ENCODE assay signal across 13 mouse cellular contexts in the genomic region with DNA sequence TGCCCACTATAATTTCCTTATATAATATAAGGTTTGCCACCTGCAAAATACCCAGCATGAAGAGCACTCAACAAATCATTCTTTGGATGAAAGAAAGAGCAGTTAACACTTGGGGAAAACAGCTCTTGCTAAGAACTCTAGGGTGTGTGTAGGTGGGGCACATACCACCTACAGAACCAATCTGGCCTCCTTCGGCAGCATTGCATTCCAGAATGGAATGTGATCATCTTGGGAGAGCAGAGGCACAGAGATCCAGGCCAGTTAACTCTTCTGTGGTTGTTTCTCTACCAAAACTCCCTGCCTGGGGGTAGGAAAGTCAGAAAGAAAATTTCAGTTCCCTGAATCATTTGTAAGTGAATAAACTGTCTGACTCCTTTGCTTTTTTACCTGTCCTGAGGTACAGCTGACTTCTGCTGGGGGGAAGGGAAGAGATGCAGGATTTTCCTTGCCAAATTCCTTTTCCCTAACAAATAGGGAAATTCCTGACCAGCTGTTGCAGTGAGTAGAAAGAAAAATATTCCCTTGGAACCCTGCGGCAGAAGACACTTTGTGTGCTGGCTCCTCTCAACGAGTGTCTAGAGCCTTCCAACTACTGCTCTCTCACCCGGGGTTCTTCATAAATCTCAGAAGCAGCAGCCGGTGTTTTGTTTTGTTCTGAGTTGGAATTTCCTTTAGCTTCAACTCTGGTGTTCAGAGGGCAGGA.
DNase-seq lines count a peak whose midpoint lies in the region; ATAC-seq and TF ChIP-seq lines count a peak whose summit lies in the region.
"Had no signal": no experiment of that assay in that cellular context is flagged by ENCODE, and none has a peak within 500 bp of the region (broad histone marks: within the 10 kb centered on the region; RNA-seq: fewer than 3 reads in every experiment).

No protein-coding gene starts in this region.

- DNase-seq in intestine, embryonic 14.5 days (ENCODE audit: low spot score): no peak
- DNase-seq in lung, postnatal 14 days: no peak
- DNase-seq in Muller cell, postnatal 12 days (ENCODE audit: inconsistent ontology term): peak; percentile 63
- DNase-seq in ovary, adult 18-20 months (ENCODE audit: low spot score): no peak
- no peak for DNase-seq in cerebellum, adult 2 months
- DNase-seq: cerebellum, postnatal 25 days; liver, embryonic 13.5 days; retina, postnatal 1 day; thymus, adult 18-20 months had no signal

- no peak overlapping the region for H3ac ChIP-seq in myocyte (ENCODE audit: control insufficient read depth, insufficient read length)

- 17% methylated on average over 5 of the region's 5 CpGs for WGBS in intestine, embryonic 14.5 days
- 29% methylated on average over 5 of the region's 5 CpGs for WGBS in intestine, embryonic 15.5 days
- 12% methylated on average over 5 of the region's 5 CpGs for WGBS in lung, embryonic 15.5 days
- 49% methylated on average over 5 of the region's 5 CpGs for WGBS in cerebellum, adult 2 months

- H3K4me3 ChIP-seq in intestine, embryonic 14.5 days (ENCODE audit: low read depth, low read length): no peak overlapping the region
- no peak overlapping the region for H3K4me3 ChIP-seq in intestine, embryonic 15.5 days (replicated peaks)
- H3K4me3 ChIP-seq in lung, embryonic 15.5 days: no peak overlapping the region
- no peak overlapping the region for H3K4me3 ChIP-seq in myocyte
- no peak overlapping the region for H3K4me3 ChIP-seq in cerebellum, adult 2 months (replicated peaks; ENCODE audit: insufficient read depth, low read depth, low read length)
- H3K4me3 ChIP-seq: liver, embryonic 13.5 days had no signal

- H3K36me3 ChIP-seq in intestine, embryonic 14.5 days (ENCODE audit: control insufficient read depth, insufficient read depth, low read length): no peaks in the 10 kb centered on the region
- H3K36me3 ChIP-seq in intestine, embryonic 15.5 days: no peaks in the 10 kb centered on the region
- H3K36me3 ChIP-seq in lung, embryonic 15.5 days: no peaks in the 10 kb centered on the region
- no peaks in the 10 kb centered on the region for H3K36me3 ChIP-seq in myocyte (ENCODE audit: control insufficient read depth, insufficient read depth)
- H3K36me3 ChIP-seq: liver, embryonic 13.5 days had no signal

- no peaks in the 10 kb centered on the region for H3K9me3 ChIP-seq in intestine, embryonic 14.5 days (ENCODE audit: control insufficient read depth, low read length)
- no peaks in the 10 kb centered on the region for H3K9me3 ChIP-seq in intestine, embryonic 15.5 days
- H3K9me3 ChIP-seq in lung, embryonic 15.5 days: no peaks in the 10 kb centered on the region
- H3K9me3 ChIP-seq: liver, embryonic 13.5 days had no signal

- TF ChIP-seq CTCF in cerebellum, adult 2 months (IDR thresholded peaks at IDR 0.05; ENCODE audit: borderline replicate concordance, insufficient read depth, low read depth, low read length): no peak

- TF ChIP-seq POLR2A in myocyte (IDR thresholded peaks at IDR 0.05; ENCODE audit: insufficient read length, low read depth): no peak
- TF ChIP-seq POLR2A in cerebellum, adult 2 months (IDR thresholded peaks at IDR 0.05; ENCODE audit: borderline replicate concordance, insufficient read depth, low read length): no peak

- H3K4me2 ChIP-seq in intestine, embryonic 14.5 days (ENCODE audit: low read length): no peak overlapping the region
- H3K4me2 ChIP-seq in intestine, embryonic 15.5 days (replicated peaks): no peak overlapping the region
- H3K4me2 ChIP-seq in lung, embryonic 15.5 days: no peak overlapping the region
- H3K4me2 ChIP-seq in myocyte (ENCODE audit: low read depth): peak overlapping the region; percentile 50
- H3K4me2 ChIP-seq: liver, embryonic 13.5 days had no signal

- 0 out of 2 replicates have a peak, but pooled peaks cover 8% of the 10 kb centered on the region for H3K4me1 ChIP-seq in intestine, embryonic 14.5 days (replicated peaks; ENCODE audit: control insufficient read depth, insufficient read depth, low read length)
- H3K4me1 ChIP-seq in intestine, embryonic 15.5 days (replicated peaks): 0 out of 2 replicates have a peak, but pooled peaks cover 2% of the 10 kb centered on the region
- peaks cover 28% of the 10 kb centered on the region for H3K4me1 ChIP-seq in lung, embryonic 15.5 days
- no peaks in the 10 kb centered on the region for H3K4me1 ChIP-seq in cerebellum, adult 2 months (ENCODE audit: control insufficient read depth, insufficient read depth, low read length)

- ATAC-seq in intestine, embryonic 14.5 days (replicated peaks; ENCODE audit: low FRiP score, low TSS enrichment, low read depth): no peak
- no peak for ATAC-seq in intestine, embryonic 15.5 days
- ATAC-seq in lung, embryonic 15.5 days (ENCODE audit: borderline replicate concordance, extremely low read depth, low FRiP score, low TSS enrichment): no peak
- ATAC-seq: intestine, embryonic 16.5 days had no signal

- no peaks in the 10 kb centered on the region for H3K27me3 ChIP-seq in intestine, embryonic 14.5 days (replicated peaks; ENCODE audit: control insufficient read depth, insufficient read depth, low read length)
- H3K27me3 ChIP-seq in intestine, embryonic 15.5 days (replicated peaks): no peaks in the 10 kb centered on the region
- no peaks in the 10 kb centered on the region for H3K27me3 ChIP-seq in lung, embryonic 15.5 days
- no peaks in the 10 kb centered on the region for H3K27me3 ChIP-seq in myocyte (ENCODE audit: control insufficient read depth, insufficient read depth, insufficient read length)
- H3K27me3 ChIP-seq in cerebellum, adult 2 months (ENCODE audit: control insufficient read depth, insufficient read depth, low read length): no peaks in the 10 kb centered on the region
- H3K27me3 ChIP-seq: liver, embryonic 13.5 days had no signal

- H3K79me2 ChIP-seq in myocyte (ENCODE audit: control insufficient read depth, insufficient read depth): no peaks in the 10 kb centered on the region

- H3K9ac ChIP-seq in intestine, embryonic 14.5 days (ENCODE audit: low read length): no peak overlapping the region
- no peak overlapping the region for H3K9ac ChIP-seq in intestine, embryonic 15.5 days
- no peak overlapping the region for H3K9ac ChIP-seq in lung, embryonic 15.5 days
- H3K9ac ChIP-seq: liver, embryonic 13.5 days had no signal

- peak overlapping the region; percentile 6; the same call in 1 of the 2 replicates for H3K27ac ChIP-seq in intestine, embryonic 14.5 days (ENCODE audit: low read depth)
- no peak overlapping the region for H3K27ac ChIP-seq in intestine, embryonic 15.5 days
- peak overlapping the region; percentile 81 for H3K27ac ChIP-seq in lung, embryonic 15.5 days
- H3K27ac ChIP-seq in cerebellum, adult 2 months (ENCODE audit: insufficient read depth, low read length): no peak overlapping the region
- H3K27ac ChIP-seq: liver, embryonic 13.5 days had no signal

TF ChIP-seq in myocyte, 11 proteins besides CTCF, POLR2A, EP300 and RAD21:
- no peak for TF ChIP-seq TCF12 (IDR thresholded peaks at IDR 0.05; ENCODE audit: insufficient read depth, poor library complexity, severe bottlenecking)
TF ChIP-seq in myocyte: peak in this region for 0.

Comparison
In these comparisons a context has a peak if more than half of its experiments do, and no peak if none do; other contexts are left out.
1. H3K27ac ChIP-seq: peak in intestine, embryonic 14.5 days (single experiment) and lung, embryonic 15.5 days (single experiment); none in intestine, embryonic 15.5 days (single experiment) and cerebellum, adult 2 months (single experiment).